Mouse (Mus musculus): ENCODE measurements at regions not wholly inside any gene's neighbourhood (a gene's known extent, or its start where the extent isn't known, plus 50 kb on each side); places are given as distances from the start of the nearest gene placed in this dataset.

GRCm38 (mm10) chr2:138703943-138704541 lies 447.7 kb downstream of the Btbd3 start:
- no peaks in the 10 kb centered on the region for H3K27me3 ChIP-seq (ENCODE audit: control insufficient read depth in 1 of 2, insufficient read depth in 2 of 2, low read length in 2 of 2)
- no peak overlapping the region for H3K9ac ChIP-seq (ENCODE audit: control insufficient read depth, low read depth, low read length, poor library complexity, severe bottlenecking)
- H3K27ac ChIP-seq (ENCODE audit: control insufficient read depth, low read depth, low read length) = no peak overlapping the region
- no peak for TF ChIP-seq POLR2AphosphoS2 (IDR thresholded peaks at IDR 0.05; ENCODE audit: low read length)
- TF ChIP-seq ETS1 (IDR thresholded peaks at IDR 0.05; ENCODE audit: low read depth, low read length) = no peak
- no peak for TF ChIP-seq GABPA (IDR thresholded peaks at IDR 0.05; ENCODE audit: low read depth, low read length)
- no peak for TF ChIP-seq TCF12 (IDR thresholded peaks at IDR 0.05; ENCODE audit: low read depth, low read length)
- no peak for TF ChIP-seq MYC (IDR thresholded peaks at IDR 0.05; ENCODE audit: low read depth, low read length)
- no peak for TF ChIP-seq HCFC1 (IDR thresholded peaks at IDR 0.05; ENCODE audit: low read depth, low read length)
- no peak for TF ChIP-seq RCOR1 (IDR thresholded peaks at IDR 0.05; ENCODE audit: low read depth, low read length)
- H3K4me3 ChIP-seq (ENCODE audit: control insufficient read depth in 1 of 2, insufficient read depth in 1 of 2, low read depth in 2 of 2, low read length in 2 of 2) = no peak overlapping the region
- no peaks in the 10 kb centered on the region for H3K79me2 ChIP-seq (ENCODE audit: control insufficient read depth, insufficient read depth, low read length, poor library complexity)
- H3K4me1 ChIP-seq (ENCODE audit: control insufficient read depth in 1 of 2, insufficient read depth in 2 of 2, low read length in 2 of 2) = no peaks in the 10 kb centered on the region
- H3K36me3 ChIP-seq (ENCODE audit: control insufficient read depth in 1 of 2, insufficient read depth in 2 of 2, low read length in 2 of 2) = no peaks in the 10 kb centered on the region
- no peak for DNase-seq (ENCODE audit: low read depth, low spot score)
- H3K9me3 ChIP-seq (replicated peaks; ENCODE audit: insufficient read depth, low read length) = no peaks in the 10 kb centered on the region

GRCm38 (mm10) chr2:138708763-138709162 lies 452.4 kb downstream of the Btbd3 start:
- TF ChIP-seq CHD1 (IDR thresholded peaks at IDR 0.05; ENCODE audit: low read depth, low read length) (no peak), BHLHE40 (IDR thresholded peaks at IDR 0.05; ENCODE audit: borderline replicate concordance, low read depth, low read length) (no peak), KAT2A (conservative IDR thresholded peaks at IDR 0.05; ENCODE audit: low read depth, low read length) (no peak), GATA1 (IDR thresholded peaks at IDR 0.05; ENCODE audit: low read depth, low read length) (no peak), MYB (IDR thresholded peaks at IDR 0.05; ENCODE audit: low read depth, low read length) (no peak), RAD21 (IDR thresholded peaks at IDR 0.05; ENCODE audit: low read depth, low read length) (no peak), E2F4 (IDR thresholded peaks at IDR 0.05; ENCODE audit: borderline replicate concordance, low read depth, low read length) (no peak), JUND (IDR thresholded peaks at IDR 0.05; ENCODE audit: low read depth, low read length) (no peak), TCF12 (IDR thresholded peaks at IDR 0.05; ENCODE audit: low read depth, low read length) (no peak), MEF2A (IDR thresholded peaks at IDR 0.05; ENCODE audit: extremely low read depth, insufficient replicate concordance, low read depth, low read length, poor library complexity, severe bottlenecking) (no peak), CHD2 (IDR thresholded peaks at IDR 0.05; ENCODE audit: low read length) (no peak), SMC3 (IDR thresholded peaks at IDR 0.05; ENCODE audit: low read depth, low read length) (no peak), TAL1 (IDR thresholded peaks at IDR 0.05; ENCODE audit: low read length) (no peak)
- Histone ChIP-seq H3K79me2 (ENCODE audit: control insufficient read depth, insufficient read depth, low read length, poor library complexity) (no peaks in the 10 kb centered on the region), H3K9me3 (replicated peaks; ENCODE audit: insufficient read depth, low read length) (no peaks in the 10 kb centered on the region), H3K36me3 (ENCODE audit: control insufficient read depth in 1 of 2, insufficient read depth in 2 of 2, low read length in 2 of 2) (no peaks in the 10 kb centered on the region), H3K27me3 (ENCODE audit: control insufficient read depth in 1 of 2, insufficient read depth in 2 of 2, low read length in 2 of 2) (no peaks in the 10 kb centered on the region), H3K9ac (ENCODE audit: control insufficient read depth, low read depth, low read length, poor library complexity, severe bottlenecking) (no peak overlapping the region), H3K27ac (ENCODE audit: control insufficient read depth, low read depth, low read length) (no peak overlapping the region), H3K4me3 (ENCODE audit: control insufficient read depth in 1 of 2, insufficient read depth in 1 of 2, low read depth in 2 of 2, low read length in 2 of 2) (no peak overlapping the region), H3K4me1 (ENCODE audit: control insufficient read depth in 1 of 2, insufficient read depth in 2 of 2, low read length in 2 of 2) (no peaks in the 10 kb centered on the region)
- DNase-seq (ENCODE audit: low read depth, low spot score) = no peak
